Mouse (Mus musculus) ES-E14 (cell line): ENCODE results near the gene Tacr2.

Experiments used
- CHD2 ChIP-seq: IDR thresholded peaks from 2 replicates; pipeline ENCODE4 v1.6.1; 2014; ENCODE audit warnings: mild to moderate bottlenecking, low read depth, low read length, inconsistent platforms
- HCFC1 ChIP-seq: IDR thresholded peaks from 2 replicates; pipeline ENCODE4 v1.6.1; 2012; ENCODE audit warnings: low read length, inconsistent platforms, borderline replicate concordance; ENCODE audit not compliant: insufficient read depth
- MAFK ChIP-seq: IDR thresholded peaks from 2 replicates; pipeline ENCODE4 v1.6.1; 2014; ENCODE audit warnings: mild to moderate bottlenecking, low read depth, low read length, inconsistent platforms; ENCODE audit not compliant: insufficient read depth
- ZC3H11A ChIP-seq: IDR thresholded peaks from 2 replicates; pipeline ENCODE4 v1.6.1; 2012; ENCODE audit warnings: low read depth, mild to moderate bottlenecking, inconsistent platforms, low read length, borderline replicate concordance
- ZNF384 ChIP-seq: IDR thresholded peaks from 2 replicates; pipeline ENCODE4 v1.6.1; 2012; ENCODE audit warnings: low read depth, low read length, inconsistent platforms

- TF ChIP-seq CHD2, result no peak
- TF ChIP-seq MAFK, result no peak
- no peak for TF ChIP-seq ZNF384
- no peak for TF ChIP-seq ZC3H11A
- TF ChIP-seq HCFC1, result no peak
Measured at GRCm38 (mm10) chr10:62313885-62314424, 61.7 kb downstream of the Tacr2 start.
